Mouse (Mus musculus) embryonic facial prominence, embryonic 13.5 days (tissue): ENCODE measurements around the gene Bicdl1. TPM values are rescaled to one million over a fixed set of nuclear protein-coding genes. Genes with fewer than 3 reads are reported as not detected.

Source experiments
- ATAC-seq: fragments of 200-750 bp; cut with Nextera tagmentation; 2 replicates; pipeline ENCODE4 v1.8.0; 2017; ENCODE audit warnings: low read depth; ENCODE audit not compliant: insufficient number of reproducible peaks, insufficient read depth, low FRiP score, low TSS enrichment
- H3K27ac ChIP-seq: fragments of 300-500 bp; sonication (generic); 2 replicates; pipeline ENCODE4 v1.5.1; 2015; ENCODE audit warnings: moderate library complexity, mild to moderate bottlenecking, inconsistent platforms
- H3K27me3 ChIP-seq: fragments of 300-500 bp; sonication (generic); 2 replicates; pipeline ENCODE4 v1.6.1; 2015; ENCODE audit warnings: mild to moderate bottlenecking, inconsistent platforms
- H3K36me3 ChIP-seq: fragments of 300-500 bp; sonication (generic); 2 replicates; pipeline ENCODE4 v1.6.1; 2015; ENCODE audit warnings: mild to moderate bottlenecking, inconsistent platforms
- H3K4me1 ChIP-seq: fragments of 300-500 bp; sonication (generic); 2 replicates; pipeline ENCODE4 v1.6.1; 2015; ENCODE audit warnings: inconsistent platforms
- H3K4me2 ChIP-seq: fragments of 300-500 bp; sonication (generic); 2 replicates; pipeline ENCODE4 v1.6.1; 2015; ENCODE audit warnings: moderate library complexity, mild to moderate bottlenecking, inconsistent platforms
- H3K4me3 ChIP-seq: fragments of 300-500 bp; sonication (generic); 2 replicates; pipeline ENCODE4 v1.5.1; 2015; ENCODE audit warnings: mild to moderate bottlenecking, inconsistent platforms
- H3K9ac ChIP-seq: fragments of 300-500 bp; sonication (generic); 2 replicates; pipeline ENCODE4 v1.6.1; 2015; ENCODE audit warnings: mild to moderate bottlenecking, inconsistent platforms
- H3K9me3 ChIP-seq: fragments of 300-500 bp; sonication (generic); 2 replicates; pipeline ENCODE4 v1.6.1; 2016; ENCODE audit warnings: inconsistent platforms
- WGBS: fragments of 180-500 bp; shearing (Covaris S2); methylation state at CpG from one replicate; pipeline ENCODE4 v1.1.7; 2015; ENCODE audit warnings: mixed read lengths; 5-methylcytosine and 5-hydroxymethylcytosine counted together
- polyA plus RNA-seq: library from polyadenylated mRNA; unstranded; fragments of >200 nt; fragmentation: Nextera tagmentation; extraction: Ambion mirVana; gene quantifications from 2 replicates; pipeline ENCODE4 v1.2.1, GENCODE M21; 2015

The Bicdl1 gene
- polyA plus RNA-seq, 1 experiment from 2014 or later: 13.9 TPM

GRCm38 (mm10) chr5:115701215-115701614, 30.2 kb downstream of the Bicdl1 start:
- 59% methylated on average over 4 of the region's 4 CpGs for WGBS
- no peak for ATAC-seq
- H3K9ac ChIP-seq: no peak overlapping the region

GRCm38 (mm10) chr5:115696811-115697210, 34.6 kb downstream of the Bicdl1 start:
- Histone ChIP-seq H3K9me3 (no peaks in the 10 kb centered on the region), H3K4me1 (no peaks in the 10 kb centered on the region), H3K9ac (no peak overlapping the region), H3K27me3 (no peaks in the 10 kb centered on the region), H3K27ac (no peak overlapping the region), H3K36me3 (no peaks in the 10 kb centered on the region), H3K4me3 (no peak overlapping the region), H3K4me2 (no peak overlapping the region)
- no peak for ATAC-seq
- 81% methylated on average over 5 of the region's 5 CpGs for WGBS

More at GRCm38 (mm10) chr5:115701215-115701614, 30.2 kb downstream of the Bicdl1 start:
- Histone ChIP-seq H3K36me3 (no peaks in the 10 kb centered on the region), H3K4me1 (no peaks in the 10 kb centered on the region), H3K27me3 (no peaks in the 10 kb centered on the region), H3K4me2 (no peak overlapping the region), H3K9me3 (no peaks in the 10 kb centered on the region), H3K4me3 (no peak overlapping the region), H3K27ac (no peak overlapping the region)

GRCm38 (mm10) chr5:115695191-115695770, 36.1 kb downstream of the Bicdl1 start:
- Histone ChIP-seq H3K9ac (no peak overlapping the region), H3K36me3 (no peaks in the 10 kb centered on the region), H3K9me3 (no peaks in the 10 kb centered on the region), H3K27ac (no peak overlapping the region), H3K4me3 (no peak overlapping the region), H3K4me1 (no peaks in the 10 kb centered on the region), H3K27me3 (no peaks in the 10 kb centered on the region), H3K4me2 (no peak overlapping the region)
- 79% methylated on average over 6 of the region's 6 CpGs for WGBS
- no peak for ATAC-seq

GRCm38 (mm10) chr5:115693271-115693670, 38.1 kb downstream of the Bicdl1 start:
- no peaks in the 10 kb centered on the region for H3K36me3 ChIP-seq
- H3K27me3 ChIP-seq: no peaks in the 10 kb centered on the region
- no peaks in the 10 kb centered on the region for H3K4me1 ChIP-seq
- no peak overlapping the region for H3K4me3 ChIP-seq
- no peak overlapping the region for H3K9ac ChIP-seq
- no peak for ATAC-seq
- no peak overlapping the region for H3K27ac ChIP-seq
- WGBS: 62% methylated on average over 3 of the region's 3 CpGs
- H3K4me2 ChIP-seq: no peak overlapping the region
- no peaks in the 10 kb centered on the region for H3K9me3 ChIP-seq

- 26% methylated on average over 7 of the region's 7 CpGs for WGBS
- ATAC-seq: no peak
- no peak overlapping the region for H3K4me3 ChIP-seq
- no peak overlapping the region for H3K9ac ChIP-seq
- H3K9me3 ChIP-seq: no peaks in the 10 kb centered on the region
- no peak overlapping the region for H3K4me2 ChIP-seq
- H3K4me1 ChIP-seq: peaks cover 8% of the 10 kb centered on the region
- no peaks in the 10 kb centered on the region for H3K27me3 ChIP-seq
- no peak overlapping the region for H3K27ac ChIP-seq
- H3K36me3 ChIP-seq: no peaks in the 10 kb centered on the region
Observed at GRCm38 (mm10) chr5:115686716-115687115, 44.7 kb downstream of the Bicdl1 start.

GRCm38 (mm10) chr5:115685126-115685525, 46.3 kb downstream of the Bicdl1 start:
- H3K4me3 ChIP-seq: no peak overlapping the region
- H3K4me2 ChIP-seq: no peak overlapping the region
- peaks cover 8% of the 10 kb centered on the region for H3K4me1 ChIP-seq
- H3K27ac ChIP-seq: no peak overlapping the region
- no peaks in the 10 kb centered on the region for H3K36me3 ChIP-seq
- no peak for ATAC-seq
- no peaks in the 10 kb centered on the region for H3K9me3 ChIP-seq
- no peak overlapping the region for H3K9ac ChIP-seq
- WGBS: 81% methylated on average over 10 of the region's 10 CpGs
- H3K27me3 ChIP-seq: no peaks in the 10 kb centered on the region

GRCm38 (mm10) chr5:115671846-115672245, 59.6 kb downstream of the Bicdl1 start:
- Histone ChIP-seq H3K4me1 (no peaks in the 10 kb centered on the region), H3K36me3 (no peaks in the 10 kb centered on the region), H3K9ac (no peak overlapping the region), H3K4me2 (no peak overlapping the region), H3K27ac (no peak overlapping the region), H3K4me3 (no peak overlapping the region), H3K9me3 (no peaks in the 10 kb centered on the region), H3K27me3 (no peaks in the 10 kb centered on the region)
- 68% methylated on average over 8 of the region's 8 CpGs for WGBS
- ATAC-seq: no peak

GRCm38 (mm10) chr5:115670406-115670805, 61.0 kb downstream of the Bicdl1 start:
- H3K27me3 ChIP-seq: no peaks in the 10 kb centered on the region
- H3K9ac ChIP-seq: no peak overlapping the region
- no peaks in the 10 kb centered on the region for H3K9me3 ChIP-seq
- no peaks in the 10 kb centered on the region for H3K4me1 ChIP-seq
- no peak overlapping the region for H3K4me2 ChIP-seq
- ATAC-seq: no peak
- WGBS: 72% methylated on average over 2 of the region's 2 CpGs
- no peak overlapping the region for H3K27ac ChIP-seq
- H3K36me3 ChIP-seq: no peaks in the 10 kb centered on the region
- H3K4me3 ChIP-seq: no peak overlapping the region

GRCm38 (mm10) chr5:115669974-115670373, 61.4 kb downstream of the Bicdl1 start:
- Histone ChIP-seq H3K27me3 (no peaks in the 10 kb centered on the region), H3K9ac (no peak overlapping the region), H3K36me3 (no peaks in the 10 kb centered on the region), H3K4me2 (no peak overlapping the region), H3K4me3 (no peak overlapping the region), H3K9me3 (no peaks in the 10 kb centered on the region), H3K4me1 (no peaks in the 10 kb centered on the region), H3K27ac (no peak overlapping the region)
- WGBS: 88% methylated on average over 11 of the region's 11 CpGs
- ATAC-seq: no peak

GRCm38 (mm10) chr5:115668986-115669385, 62.4 kb downstream of the Bicdl1 start:
- Histone ChIP-seq H3K36me3 (no peaks in the 10 kb centered on the region), H3K4me2 (no peak overlapping the region), H3K4me1 (no peaks in the 10 kb centered on the region), H3K27me3 (no peaks in the 10 kb centered on the region), H3K4me3 (no peak overlapping the region), H3K9me3 (no peaks in the 10 kb centered on the region), H3K9ac (no peak overlapping the region), H3K27ac (no peak overlapping the region)
- WGBS: 85% methylated on average over 12 of the region's 12 CpGs
- ATAC-seq: no peak

- H3K27ac ChIP-seq: no peak overlapping the region
- 17% methylated on average over 7 of the region's 7 CpGs for WGBS
- no peaks in the 10 kb centered on the region for H3K27me3 ChIP-seq
- H3K4me3 ChIP-seq: no peak overlapping the region
- no peak for ATAC-seq
- no peaks in the 10 kb centered on the region for H3K4me1 ChIP-seq
- H3K36me3 ChIP-seq: no peaks in the 10 kb centered on the region
- no peaks in the 10 kb centered on the region for H3K9me3 ChIP-seq
- H3K4me2 ChIP-seq: no peak overlapping the region
- H3K9ac ChIP-seq: no peak overlapping the region
Observed at GRCm38 (mm10) chr5:115667894-115668293, 63.5 kb downstream of the Bicdl1 start.

- Histone ChIP-seq H3K27ac (no peak overlapping the region), H3K27me3 (no peaks in the 10 kb centered on the region), H3K36me3 (no peaks in the 10 kb centered on the region), H3K4me1 (no peaks in the 10 kb centered on the region), H3K9ac (0 out of 2 replicates have a peak overlapping the region, but pooled peaks have one; percentile 7), H3K9me3 (no peaks in the 10 kb centered on the region), H3K4me3 (no peak overlapping the region), H3K4me2 (no peak overlapping the region)
- ATAC-seq: no peak
- WGBS: 81% methylated on average over 8 of the region's 8 CpGs
Observed at GRCm38 (mm10) chr5:115667210-115667609, 64.2 kb downstream of the Bicdl1 start.
